Mouse (Mus musculus) kidney, adult 18-20 months (tissue): ENCODE results near the gene Srsf2.
"Not testable (repeated sequence)": the region's sequence is repeated elsewhere in the genome, so short reads cannot be mapped to it uniquely, and the experiment has no call there.

Experiments
- DNase-seq: peaks from one replicate; pipeline ENCODE4 v3.0.0; 2021

Gene Srsf2

GRCm38 (mm10) chr11:116852891-116853511 lies at the start of gene Srsf2:
Gene Srsf2, minus strand, starts transcription at chr11:116853094.
- DNase-seq, result peak; percentile 97

GRCm38 (mm10) chr11:116902588-116902987 lies 49.7 kb upstream of the Srsf2 start:
- not testable (repeated sequence) for DNase-seq

- DNase-seq, result no peak
These were observed 46.4 kb upstream of the Srsf2 start for GRCm38 (mm10) chr11:116899247-116899646.

GRCm38 (mm10) chr11:116895402-116895801 lies 42.5 kb upstream of the Srsf2 start:
- no peak for DNase-seq

GRCm38 (mm10) chr11:116893532-116894442 lies 40.9 kb upstream of the Srsf2 start:
- no peak for DNase-seq

- no peak for DNase-seq
These were observed 34.2 kb upstream of the Srsf2 start for GRCm38 (mm10) chr11:116887136-116887535.

GRCm38 (mm10) chr11:116885275-116886151 lies 32.6 kb upstream of the Srsf2 start:
- peak; percentile 85 for DNase-seq

- no peak for DNase-seq
These were observed 31.2 kb upstream of the Srsf2 start for GRCm38 (mm10) chr11:116884061-116884460.

- no peak for DNase-seq
These were observed 29.6 kb upstream of the Srsf2 start for GRCm38 (mm10) chr11:116882446-116882845.

GRCm38 (mm10) chr11:116881440-116881839 lies 28.5 kb upstream of the Srsf2 start:
- DNase-seq, result no peak

GRCm38 (mm10) chr11:116880839-116881238 lies 27.9 kb upstream of the Srsf2 start:
- DNase-seq, result no peak

GRCm38 (mm10) chr11:116878454-116878853 lies 25.6 kb upstream of the Srsf2 start:
- DNase-seq, result peak; percentile 14

GRCm38 (mm10) chr11:116873987-116874386 lies 21.1 kb upstream of the Srsf2 start:
- no peak for DNase-seq

GRCm38 (mm10) chr11:116871538-116871937 lies 18.6 kb upstream of the Srsf2 start:
- no peak for DNase-seq

- DNase-seq, result no peak
These were observed 16.7 kb upstream of the Srsf2 start for GRCm38 (mm10) chr11:116869641-116870040.

GRCm38 (mm10) chr11:116869223-116869622 lies 16.3 kb upstream of the Srsf2 start:
- no peak for DNase-seq

GRCm38 (mm10) chr11:116868129-116868528 lies 15.2 kb upstream of the Srsf2 start:
- peak; percentile 51 for DNase-seq

GRCm38 (mm10) chr11:116865945-116866585 lies 13.2 kb upstream of the Srsf2 start:
- DNase-seq, result peak; percentile 28

- no peak for DNase-seq
These were observed 11.6 kb upstream of the Srsf2 start for GRCm38 (mm10) chr11:116864444-116864843.

GRCm38 (mm10) chr11:116857183-116857850 lies 4.4 kb upstream of the Srsf2 start:
- DNase-seq, result no peak

- DNase-seq, result no peak
These were observed 1.4 kb upstream of the Srsf2 start for GRCm38 (mm10) chr11:116854279-116854678.

- DNase-seq, result peak; percentile 99
These were observed 626 bp upstream of the Srsf2 start for GRCm38 (mm10) chr11:116853512-116853928.
